Mouse (Mus musculus): ENCODE measurements around the gene Mbd3. TPM values are rescaled to one million over a fixed set of nuclear protein-coding genes. Genes with fewer than 3 reads are reported as not detected.

The Mbd3 gene
- total and polyA plus RNA-seq, 3 experiments = 41.7 to 244 (median 42.0) TPM

- Histone ChIP-seq H3K27me3 (ENCODE audit: insufficient read depth, low read length) (peaks cover 13% of the 10 kb centered on the region), H3K4me1 (ENCODE audit: insufficient read depth, low read depth, low read length) (peaks cover 53% of the 10 kb centered on the region), H3K36me3 (replicated peaks) (no peaks in the 10 kb centered on the region), H3K4me3 (ENCODE audit: low read depth, low read length) (no peak overlapping the region), H3K9me3 (replicated peaks) (no peaks in the 10 kb centered on the region)
- no peak for DNase-seq (ENCODE audit: low spot score)
- no peak for ATAC-seq (ENCODE audit: extremely low read depth, insufficient number of reproducible peaks, low FRiP score, poor library complexity, severe bottlenecking)
- TF ChIP-seq TAL1 (conservative IDR thresholded peaks at IDR 0.05; ENCODE audit: low read depth, low read length) (no peak), GATA2 (IDR thresholded peaks at IDR 0.05; ENCODE audit: borderline replicate concordance, low read depth, low read length) (no peak), GATA1 (IDR thresholded peaks at IDR 0.05; ENCODE audit: borderline replicate concordance, low read length) (no peak), POLR2AphosphoS5 (IDR thresholded peaks at IDR 0.05; ENCODE audit: insufficient replicate concordance, low read depth, low read length) (no peak), CTCF (IDR thresholded peaks at IDR 0.05; ENCODE audit: low read depth, low read length) (no peak)
Measured at GRCm38 (mm10) chr10:80442989-80443388, 43.6 kb upstream of the Mbd3 start.

GRCm38 (mm10) chr10:80441598-80441997 is 42.2 kb upstream of the Mbd3 start:
- DNase-seq (ENCODE audit: low spot score) (no peak), ATAC-seq (ENCODE audit: extremely low read depth, insufficient number of reproducible peaks, low FRiP score, poor library complexity, severe bottlenecking) (no peak)
- H3K27me3 ChIP-seq (ENCODE audit: insufficient read depth, low read length) = peaks cover 4% of the 10 kb centered on the region; the same call in 1 of the 2 replicates
- no peaks in the 10 kb centered on the region for H3K36me3 ChIP-seq (replicated peaks)
- no peak for TF ChIP-seq POLR2AphosphoS5 (IDR thresholded peaks at IDR 0.05; ENCODE audit: insufficient replicate concordance, low read depth, low read length)
- no peak for TF ChIP-seq GATA1 (IDR thresholded peaks at IDR 0.05; ENCODE audit: borderline replicate concordance, low read length)
- no peak for TF ChIP-seq GATA2 (IDR thresholded peaks at IDR 0.05; ENCODE audit: borderline replicate concordance, low read depth, low read length)
- no peaks in the 10 kb centered on the region for H3K9me3 ChIP-seq (replicated peaks)
- no peak overlapping the region for H3K4me3 ChIP-seq (ENCODE audit: low read depth, low read length)
- peaks cover 59% of the 10 kb centered on the region for H3K4me1 ChIP-seq (ENCODE audit: insufficient read depth, low read depth, low read length)

GRCm38 (mm10) chr10:80440031-80440430 is 40.7 kb upstream of the Mbd3 start:
- TF ChIP-seq POLR2AphosphoS5 (IDR thresholded peaks at IDR 0.05; ENCODE audit: insufficient replicate concordance, low read depth, low read length) (no peak), CTCF (IDR thresholded peaks at IDR 0.05; ENCODE audit: low read depth, low read length) (no peak), GATA2 (IDR thresholded peaks at IDR 0.05; ENCODE audit: borderline replicate concordance, low read depth, low read length) (no peak), GATA1 (IDR thresholded peaks at IDR 0.05; ENCODE audit: borderline replicate concordance, low read length) (no peak), TAL1 (conservative IDR thresholded peaks at IDR 0.05; ENCODE audit: low read depth, low read length) (no peak)
- peaks cover 60% of the 10 kb centered on the region for H3K4me1 ChIP-seq (ENCODE audit: insufficient read depth, low read depth, low read length)
- H3K9me3 ChIP-seq (replicated peaks) = no peaks in the 10 kb centered on the region
- H3K36me3 ChIP-seq (replicated peaks) = no peaks in the 10 kb centered on the region
- peaks cover 4% of the 10 kb centered on the region; the same call in 1 of the 2 replicates for H3K27me3 ChIP-seq (ENCODE audit: insufficient read depth, low read length)
- no peak overlapping the region for H3K4me3 ChIP-seq (ENCODE audit: low read depth, low read length)
- ATAC-seq (ENCODE audit: extremely low read depth, insufficient number of reproducible peaks, low FRiP score, poor library complexity, severe bottlenecking) (no peak), DNase-seq (ENCODE audit: low spot score) (no peak)

GRCm38 (mm10) chr10:80437973-80438372 is 38.6 kb upstream of the Mbd3 start:
- Histone ChIP-seq H3K4me3 (ENCODE audit: low read depth, low read length) (no peak overlapping the region), H3K4me1 (ENCODE audit: insufficient read depth, low read depth, low read length) (peaks cover 52% of the 10 kb centered on the region), H3K36me3 (replicated peaks) (no peaks in the 10 kb centered on the region), H3K9me3 (replicated peaks) (no peaks in the 10 kb centered on the region), H3K27me3 (ENCODE audit: insufficient read depth, low read length) (peaks cover 4% of the 10 kb centered on the region; the same call in 1 of the 2 replicates)
- ATAC-seq (ENCODE audit: extremely low read depth, insufficient number of reproducible peaks, low FRiP score, poor library complexity, severe bottlenecking) (no peak), DNase-seq (ENCODE audit: low spot score) (no peak)
- TF ChIP-seq POLR2AphosphoS5 (IDR thresholded peaks at IDR 0.05; ENCODE audit: insufficient replicate concordance, low read depth, low read length) (no peak), GATA1 (IDR thresholded peaks at IDR 0.05; ENCODE audit: borderline replicate concordance, low read length) (no peak), TAL1 (conservative IDR thresholded peaks at IDR 0.05; ENCODE audit: low read depth, low read length) (no peak), GATA2 (IDR thresholded peaks at IDR 0.05; ENCODE audit: borderline replicate concordance, low read depth, low read length) (no peak), CTCF (IDR thresholded peaks at IDR 0.05; ENCODE audit: low read depth, low read length) (no peak)

- Histone ChIP-seq H3K4me1 (ENCODE audit: insufficient read depth, low read depth, low read length) (peaks cover 56% of the 10 kb centered on the region), H3K36me3 (replicated peaks) (peaks cover 7% of the 10 kb centered on the region), H3K9me3 (replicated peaks) (no peaks in the 10 kb centered on the region), H3K27me3 (ENCODE audit: insufficient read depth, low read length) (peaks cover 4% of the 10 kb centered on the region; the same call in 1 of the 2 replicates), H3K4me3 (ENCODE audit: low read depth, low read length) (peak overlapping the region; percentile 64; the same call in 1 of the 2 replicates)
- DNase-seq (ENCODE audit: low spot score) (no peak), ATAC-seq (ENCODE audit: extremely low read depth, insufficient number of reproducible peaks, low FRiP score, poor library complexity, severe bottlenecking) (no peak)
- TF ChIP-seq CTCF (IDR thresholded peaks at IDR 0.05; ENCODE audit: low read depth, low read length) (no peak), GATA1 (IDR thresholded peaks at IDR 0.05; ENCODE audit: borderline replicate concordance, low read length) (no peak), GATA2 (IDR thresholded peaks at IDR 0.05; ENCODE audit: borderline replicate concordance, low read depth, low read length) (no peak), POLR2AphosphoS5 (IDR thresholded peaks at IDR 0.05; ENCODE audit: insufficient replicate concordance, low read depth, low read length) (no peak), TAL1 (conservative IDR thresholded peaks at IDR 0.05; ENCODE audit: low read depth, low read length) (no peak)
Measured at GRCm38 (mm10) chr10:80436276-80436675, 36.9 kb upstream of the Mbd3 start.

GRCm38 (mm10) chr10:80435764-80436163 is 36.4 kb upstream of the Mbd3 start:
- H3K4me1 ChIP-seq (ENCODE audit: insufficient read depth, low read depth, low read length) = peaks cover 61% of the 10 kb centered on the region
- no peaks in the 10 kb centered on the region for H3K9me3 ChIP-seq (replicated peaks)
- H3K27me3 ChIP-seq (ENCODE audit: insufficient read depth, low read length) = peaks cover 4% of the 10 kb centered on the region; the same call in 1 of the 2 replicates
- TF ChIP-seq GATA1 (IDR thresholded peaks at IDR 0.05; ENCODE audit: borderline replicate concordance, low read length) = no peak
- TF ChIP-seq TAL1 (conservative IDR thresholded peaks at IDR 0.05; ENCODE audit: low read depth, low read length) = no peak
- no peak for TF ChIP-seq POLR2AphosphoS5 (IDR thresholded peaks at IDR 0.05; ENCODE audit: insufficient replicate concordance, low read depth, low read length)
- TF ChIP-seq CTCF (IDR thresholded peaks at IDR 0.05; ENCODE audit: low read depth, low read length) = no peak
- TF ChIP-seq GATA2 (IDR thresholded peaks at IDR 0.05; ENCODE audit: borderline replicate concordance, low read depth, low read length) = no peak
- ATAC-seq (ENCODE audit: extremely low read depth, insufficient number of reproducible peaks, low FRiP score, poor library complexity, severe bottlenecking) (no peak), DNase-seq (ENCODE audit: low spot score) (peak; percentile 68)
- peaks cover 12% of the 10 kb centered on the region for H3K36me3 ChIP-seq (replicated peaks)
- peak overlapping the region; percentile 64; the same call in 1 of the 2 replicates for H3K4me3 ChIP-seq (ENCODE audit: low read depth, low read length)
